Mouse (Mus musculus): ENCODE measurements around the gene Zbtb9.

DNA sequence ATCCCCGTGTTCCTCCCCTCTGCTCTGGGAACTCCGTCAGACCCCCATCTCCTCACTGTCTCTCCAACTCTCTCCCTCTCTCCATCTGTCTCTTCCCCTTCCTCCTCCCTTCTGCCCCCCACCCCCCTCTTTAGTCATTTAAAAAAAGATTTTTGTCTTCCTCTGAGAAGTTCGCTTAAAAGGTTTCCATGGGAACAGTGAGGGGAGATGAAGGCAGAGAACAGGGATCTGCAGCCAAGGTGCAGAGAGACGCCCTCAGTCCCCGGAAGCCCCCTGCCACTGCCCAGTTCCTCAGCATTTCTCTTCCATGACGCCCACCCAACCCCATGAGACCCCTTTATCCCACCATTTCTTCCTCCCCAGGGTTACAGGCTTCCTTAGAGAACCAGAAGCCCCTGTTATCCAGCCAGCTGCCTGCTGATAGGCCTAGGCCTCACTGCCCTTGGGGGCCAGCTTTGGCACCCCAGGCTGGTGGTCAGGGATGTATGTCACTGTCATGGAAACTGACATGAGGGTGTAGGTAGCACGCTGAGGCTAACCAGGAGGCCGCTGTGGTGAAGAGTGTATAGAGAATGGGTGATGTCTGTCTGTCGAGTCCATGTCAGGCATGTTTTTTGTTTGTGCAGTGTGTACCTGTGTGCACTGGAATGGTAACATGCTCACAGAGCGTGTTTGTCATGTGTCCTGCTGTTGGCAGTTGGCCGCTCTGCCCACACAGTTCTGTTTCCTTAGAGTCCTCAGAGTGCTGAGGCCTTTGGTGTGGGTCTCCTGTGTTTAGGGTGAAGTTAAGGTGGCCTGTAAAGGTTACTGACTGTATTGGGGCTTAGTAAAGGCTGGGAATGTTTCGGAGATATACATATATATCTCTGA, 25.5 kb upstream of the Zbtb9 start:
- TF ChIP-seq GATA1 (IDR thresholded peaks at IDR 0.05; ENCODE audit: low read length) (no peak), TAL1 (IDR thresholded peaks at IDR 0.05; ENCODE audit: low read length) (no peak)

Data from erythroblast, embryonic 14.5 days (primary cell).